Mouse (Mus musculus) kidney, adult 10 weeks (tissue): Measurements from ENCODE around the gene Lim2. TPM values are rescaled to one million over a fixed set of nuclear protein-coding genes. Genes with fewer than 3 reads are reported as not detected.

Experiments
- polyA plus RNA-seq: library from polyadenylated mRNA; stranded (reverse); fragments of 350-450 nt; fragmentation: Illumina TruSeq; extraction: RNeasy Lipid Tissue Mini Kit (QIAGEN cat#74804); gene quantifications from one replicate; pipeline ENCODE4 v1.2.3, GENCODE M21; 2014; ENCODE audit warnings: low read depth, low replicate concordance

Gene Lim2
- not detected for polyA plus RNA-seq

GRCm38 (mm10) chr7:43427406-43427805, at the start of gene Lim2:
Gene Lim2 (plus strand): TSS chr7:43427670.

GRCm38 (mm10) chr7:43408131-43408553, 19.3 kb upstream of the Lim2 start, which contains the start of gene Siglecg:
Gene Siglecg (plus strand): TSS chr7:43408204.

DNA sequence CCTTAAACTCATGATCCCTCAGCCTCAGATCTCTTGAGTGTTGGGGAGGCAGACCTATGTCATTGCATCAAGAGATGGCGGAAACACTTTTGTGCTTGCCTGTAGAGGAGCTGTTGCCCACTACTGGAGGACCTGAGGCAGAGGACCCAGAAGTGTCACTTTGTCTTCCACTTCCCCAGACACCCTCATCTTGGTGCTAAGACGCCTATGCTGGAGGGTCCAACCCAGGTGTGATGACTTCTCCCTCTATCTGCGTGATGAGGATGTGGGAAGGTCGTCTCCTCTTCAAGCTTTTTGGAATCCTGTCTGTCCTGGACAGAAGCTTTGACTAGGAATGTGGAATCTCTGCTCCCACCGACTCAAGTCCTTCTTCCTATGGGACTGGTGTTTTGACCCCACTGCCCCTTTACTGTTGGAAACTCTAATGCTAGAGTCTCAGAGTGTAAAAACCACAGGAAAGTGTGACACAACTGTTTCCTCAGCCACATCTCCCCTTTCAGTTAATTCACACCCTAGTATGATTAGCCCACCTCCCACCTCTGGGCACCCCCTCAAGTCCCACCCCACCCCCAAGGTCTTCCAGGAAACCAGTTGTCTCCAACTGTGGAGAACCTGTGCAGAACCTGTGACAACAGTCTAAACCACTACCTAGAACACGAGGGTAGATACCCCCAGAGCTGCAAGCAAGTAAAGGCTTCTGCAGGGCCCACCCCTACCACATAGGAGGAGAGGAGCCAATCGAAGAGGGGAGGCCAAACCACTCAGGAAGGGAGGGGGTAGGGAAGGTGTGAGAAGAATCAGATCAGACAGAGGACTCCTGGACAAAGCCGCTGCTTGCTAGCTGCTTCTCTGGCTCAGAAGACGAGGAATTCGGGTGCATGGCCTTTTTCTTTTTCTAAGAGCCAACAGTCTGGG, 9.1 kb downstream of the Lim2 start, which contains the start of gene Nkg7:
TSS of gene Nkg7 (plus strand) at position 733 of the 915 bp plus-strand sequence.

GRCm38 (mm10) chr7:43440482-43440881, 13.0 kb downstream of the Lim2 start, which contains the start of gene Cldnd2:
Gene Cldnd2 (plus strand): TSS chr7:43440782.

DNA sequence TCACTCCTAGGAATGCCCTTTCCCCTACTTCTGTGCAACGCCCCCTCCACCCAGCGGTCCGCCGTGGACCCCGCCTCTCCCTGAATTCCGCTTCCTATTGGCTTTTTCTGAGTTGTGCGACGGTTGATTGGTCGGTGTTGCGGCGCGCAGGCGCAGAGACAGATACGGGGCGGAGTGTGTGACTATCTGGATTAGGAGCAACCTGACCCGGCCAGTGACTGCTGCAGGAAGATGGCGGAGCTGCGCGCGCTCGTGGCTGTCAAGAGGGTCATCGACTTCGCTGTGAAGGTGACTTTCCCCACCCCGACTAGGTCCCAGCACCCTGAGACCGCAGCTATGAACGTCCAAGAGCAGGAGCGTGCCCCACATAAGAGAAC, 16.4 kb downstream of the Lim2 start, which contains the start of the genes Etfb and Gm45233:
TSS of gene Etfb (plus strand) at position 167 of the 377 bp plus-strand sequence.
TSS of gene Gm45233 (plus strand) at position 212 of the 377 bp plus-strand sequence.

DNA sequence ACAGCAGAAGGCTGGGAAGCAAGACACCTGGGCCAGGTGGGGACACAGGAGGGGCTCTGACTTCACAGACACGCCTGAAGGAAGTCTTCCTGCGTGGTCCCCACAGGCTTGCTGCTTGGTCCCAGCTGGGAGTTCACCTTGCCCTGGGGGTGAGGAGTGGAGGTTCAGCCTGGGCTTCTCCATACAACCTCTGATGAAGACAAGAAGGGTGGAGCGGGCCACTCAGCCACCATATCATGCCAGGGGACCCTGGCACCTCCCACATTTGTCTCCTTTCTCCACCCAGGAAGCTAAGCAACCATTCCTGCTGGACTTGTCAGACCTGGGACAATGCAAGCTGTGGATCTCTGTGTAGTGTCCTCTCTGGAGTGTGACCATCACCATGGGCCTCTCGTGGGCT, 35.4 kb downstream of the Lim2 start, which contains the start of gene Vsig10l:
TSS of gene Vsig10l (plus strand) at position 301 of the 400 bp plus-strand sequence.

Other genes starting within 250 kb of the Lim2 start
- gene Zfp715, start 114.4 kb upstream of the Lim2 start, polyA plus RNA-seq: 38.8 TPM
- gene Siglecf, start 76.3 kb upstream of the Lim2 start, polyA plus RNA-seq: not detected
- gene Siglecg, start 19.5 kb upstream of the Lim2 start, polyA plus RNA-seq: not detected
- not detected for gene Nkg7, start 9.4 kb downstream of the Lim2 start, polyA plus RNA-seq
- gene Cldnd2, start 13.1 kb downstream of the Lim2 start, polyA plus RNA-seq: not detected
- gene Etfb, start 16.4 kb downstream of the Lim2 start, polyA plus RNA-seq: 12.4 TPM
- not detected for gene Gm45233, start 16.5 kb downstream of the Lim2 start, polyA plus RNA-seq
- 0.89 TPM for gene Vsig10l, start 35.5 kb downstream of the Lim2 start, polyA plus RNA-seq
- not detected for gene Iglon5, start 62.4 kb downstream of the Lim2 start, polyA plus RNA-seq
- not detected for gene 4931406B18Rik, start 78.3 kb downstream of the Lim2 start, polyA plus RNA-seq
- gene Cd33, start 116.8 kb downstream of the Lim2 start, polyA plus RNA-seq: 1.7 TPM
- gene Zfp658, start 134.6 kb downstream of the Lim2 start, polyA plus RNA-seq: 1.6 TPM
- gene Zfp719, start 151.9 kb downstream of the Lim2 start, polyA plus RNA-seq: 13.8 TPM
- gene Zfp819, start 179.5 kb downstream of the Lim2 start, polyA plus RNA-seq: not detected
- gene Ceacam18, start 207.0 kb downstream of the Lim2 start, polyA plus RNA-seq: not detected
- 0.32 TPM for gene Siglece, start 232.5 kb downstream of the Lim2 start, polyA plus RNA-seq
- 1.4 TPM for gene Ctu1, start 244.3 kb downstream of the Lim2 start, polyA plus RNA-seq